Mouse (Mus musculus) hematopoietic multipotent progenitor cell, adult 10-12 weeks (in vitro differentiated cells): Measurements from ENCODE around the gene Skint7. TPM values are rescaled to one million over a fixed set of nuclear protein-coding genes. Genes with fewer than 3 reads are reported as not detected.

ENCODE experiments used
- polyA plus RNA-seq: library from polyadenylated mRNA; stranded (reverse); fragments of >175 nt; gene quantifications from 2 replicates; pipeline ENCODE4 v1.2.3, GENCODE M21; 2012; ENCODE audit warnings: low replicate concordance

Skint7 gene
- polyA plus RNA-seq: not detected in 2 replicates

DNA sequence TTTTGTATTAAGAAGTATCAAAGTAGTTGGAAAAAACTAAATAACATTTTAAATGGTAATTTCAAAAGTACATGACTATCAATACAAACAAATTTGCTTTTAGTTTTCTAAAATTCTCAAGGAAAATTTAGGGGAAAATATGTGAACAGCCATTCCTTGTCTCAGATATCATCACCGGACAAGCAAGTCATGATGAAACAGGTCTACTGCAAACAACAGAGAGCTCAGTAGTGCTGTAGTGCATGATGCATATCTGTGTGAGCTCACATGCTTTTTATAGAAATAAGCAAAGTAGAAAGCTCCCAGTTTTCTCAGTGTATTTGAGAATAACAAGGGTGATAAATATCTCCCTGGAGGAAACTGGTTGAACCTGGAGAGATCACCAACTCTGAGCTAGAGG is at the start of gene Skint7:
Gene Skint7 (plus strand): TSS at position 301 of the 400 bp plus-strand sequence.

DNA sequence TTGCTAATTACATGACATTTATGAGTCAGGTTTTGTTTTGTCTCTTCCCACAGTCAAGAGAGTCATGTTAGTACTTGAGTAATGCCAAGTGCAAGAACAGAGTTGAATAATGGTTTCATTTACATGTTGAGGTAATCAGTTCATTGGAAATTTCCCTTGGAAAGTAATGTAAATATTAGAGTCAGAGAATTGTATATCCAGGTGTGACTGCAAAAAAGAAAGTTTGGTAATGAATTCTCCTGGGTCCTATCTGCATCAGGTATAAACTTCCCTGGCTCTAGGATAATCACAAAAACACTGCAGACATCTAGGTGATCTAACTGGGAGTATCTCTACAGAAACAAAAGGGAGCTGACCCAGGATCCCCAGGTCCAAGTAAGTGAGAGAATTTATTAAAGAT is 33.2 kb downstream of the Skint7 start, which contains the start of gene Skint1:
Gene Skint1 (plus strand): TSS at position 301 of the 400 bp plus-strand sequence.

Other genes starting within 250 kb of the Skint7 start
- gene Slc5a9, start 70.0 kb upstream of the Skint7 start, polyA plus RNA-seq: not detected in 2 replicates
- gene Skint8, start 53.5 kb upstream of the Skint7 start, polyA plus RNA-seq: not detected in 2 replicates
- gene Skint1, start 33.3 kb downstream of the Skint7 start, polyA plus RNA-seq: 0.13 TPM in 1 of 2 replicates, not detected in the other
- not detected in 2 replicates for gene Skint4, start 99.1 kb downstream of the Skint7 start, polyA plus RNA-seq